Mouse (Mus musculus) adrenal gland, postnatal 36 days (tissue): ENCODE measurements around the gene Gm4307. TPM values are rescaled to one million over a fixed set of nuclear protein-coding genes. Genes with fewer than 3 reads are reported as not detected.
"Not testable (repeated sequence)": the region's sequence is repeated elsewhere in the genome, so short reads cannot be mapped to it uniquely, and the experiment has no call there.

Source experiments
- DNase-seq, 2 experiments: peaks; one replicate each; pipeline ENCODE4 v3.0.0; 2021; ENCODE audit warnings: mixed read lengths in 1 of 2
- long read RNA-seq, 2 experiments: library from polyadenylated mRNA; stranded (forward); transcript quantifications; one replicate each; pipeline ENCODE4 v2.0.0; 2021; ENCODE audit warnings: borderline sequencing depth in 2 of 2
- total RNA-seq, 2 experiments: library from RNA; stranded (reverse); gene quantifications; 2 replicates each; pipeline ENCODE4 v1.2.3; 2021

Gm4307 gene
- not detected for total RNA-seq
- long read RNA-seq, experiment 1 = 0 reads
- long read RNA-seq, experiment 2 = 0 reads

DNA sequence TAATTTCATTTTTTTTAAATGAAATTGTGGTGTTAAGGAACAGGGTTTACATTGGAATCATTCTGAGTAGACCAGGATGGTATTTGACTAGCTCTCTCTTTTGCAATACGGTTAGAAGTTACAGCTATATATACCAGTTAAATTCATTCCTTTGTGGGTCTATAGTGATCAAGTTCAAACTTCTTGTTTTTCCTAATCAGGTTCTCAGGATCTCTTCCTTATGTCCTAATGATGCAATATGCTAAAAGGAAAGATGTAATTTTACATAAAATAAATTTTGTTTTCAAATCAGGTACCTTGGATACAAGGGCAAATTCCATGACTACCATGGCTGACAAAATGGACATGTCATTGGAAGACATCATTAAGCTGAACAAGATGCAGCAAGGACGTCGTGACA is at the start of gene Gm4307:
Gene Gm4307 (plus strand): TSS at position 301 of the 400 bp plus-strand sequence.
- DNase-seq = not testable (repeated sequence)

DNA sequence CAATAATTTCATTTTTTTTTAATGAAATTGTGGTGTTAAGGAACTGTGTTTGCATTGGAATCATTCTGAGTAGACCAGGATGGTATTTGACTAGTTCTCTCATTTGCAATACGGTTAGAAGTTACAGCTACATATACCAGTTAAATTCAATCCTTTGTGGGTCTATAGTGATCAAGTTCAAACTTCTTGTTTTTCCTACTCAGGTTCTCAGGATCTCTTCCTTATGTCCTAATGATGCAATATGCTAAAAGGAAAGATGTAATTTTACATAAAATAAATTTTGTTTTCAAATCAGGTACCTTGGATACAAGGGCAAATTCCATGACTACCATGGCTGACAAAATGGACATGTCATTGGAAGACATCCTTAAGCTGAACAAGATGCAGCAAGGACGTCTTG is 25.8 kb upstream of the Gm4307 start, which contains the start of gene Gm4301:
Gene Gm4301 (plus strand): TSS at position 301 of the 400 bp plus-strand sequence.
- DNase-seq = not testable (repeated sequence)

DNA sequence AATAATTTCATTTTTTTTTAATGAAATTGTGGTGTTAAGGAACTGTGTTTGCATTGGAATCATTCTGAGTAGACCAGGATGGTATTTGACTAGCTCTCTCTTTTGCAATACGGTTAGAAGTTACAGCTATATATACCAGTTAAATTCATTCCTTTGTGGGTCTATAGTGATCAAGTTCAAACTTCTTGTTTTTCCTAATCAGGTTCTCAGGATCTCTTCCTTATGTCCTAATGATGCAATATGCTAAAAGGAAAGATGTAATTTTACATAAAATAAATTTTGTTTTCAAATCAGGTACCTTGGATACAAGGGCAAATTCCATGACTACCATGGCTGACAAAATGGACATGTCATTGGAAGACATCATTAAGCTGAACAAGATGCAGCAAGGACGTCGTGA is 20.6 kb upstream of the Gm4307 start, which contains the start of gene Gm4302:
Gene Gm4302 (plus strand): TSS at position 301 of the 400 bp plus-strand sequence.
- DNase-seq = not testable (repeated sequence)

DNA sequence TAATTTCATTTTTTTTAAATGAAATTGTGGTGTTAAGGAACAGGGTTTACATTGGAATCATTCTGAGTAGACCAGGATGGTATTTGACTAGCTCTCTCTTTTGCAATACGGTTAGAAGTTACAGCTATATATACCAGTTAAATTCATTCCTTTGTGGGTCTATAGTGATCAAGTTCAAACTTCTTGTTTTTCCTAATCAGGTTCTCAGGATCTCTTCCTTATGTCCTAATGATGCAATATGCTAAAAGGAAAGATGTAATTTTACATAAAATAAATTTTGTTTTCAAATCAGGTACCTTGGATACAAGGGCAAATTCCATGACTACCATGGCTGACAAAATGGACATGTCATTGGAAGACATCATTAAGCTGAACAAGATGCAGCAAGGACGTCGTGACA is 15.5 kb upstream of the Gm4307 start, which contains the start of gene Gm4303:
Gene Gm4303 (plus strand): TSS at position 301 of the 400 bp plus-strand sequence.
- DNase-seq = not testable (repeated sequence)

DNA sequence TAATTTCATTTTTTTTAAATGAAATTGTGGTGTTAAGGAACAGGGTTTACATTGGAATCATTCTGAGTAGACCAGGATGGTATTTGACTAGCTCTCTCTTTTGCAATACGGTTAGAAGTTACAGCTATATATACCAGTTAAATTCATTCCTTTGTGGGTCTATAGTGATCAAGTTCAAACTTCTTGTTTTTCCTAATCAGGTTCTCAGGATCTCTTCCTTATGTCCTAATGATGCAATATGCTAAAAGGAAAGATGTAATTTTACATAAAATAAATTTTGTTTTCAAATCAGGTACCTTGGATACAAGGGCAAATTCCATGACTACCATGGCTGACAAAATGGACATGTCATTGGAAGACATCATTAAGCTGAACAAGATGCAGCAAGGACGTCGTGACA is 10.3 kb upstream of the Gm4307 start, which contains the start of gene Gm4305:
Gene Gm4305 (plus strand): TSS at position 301 of the 400 bp plus-strand sequence.
- not testable (repeated sequence) for DNase-seq

DNA sequence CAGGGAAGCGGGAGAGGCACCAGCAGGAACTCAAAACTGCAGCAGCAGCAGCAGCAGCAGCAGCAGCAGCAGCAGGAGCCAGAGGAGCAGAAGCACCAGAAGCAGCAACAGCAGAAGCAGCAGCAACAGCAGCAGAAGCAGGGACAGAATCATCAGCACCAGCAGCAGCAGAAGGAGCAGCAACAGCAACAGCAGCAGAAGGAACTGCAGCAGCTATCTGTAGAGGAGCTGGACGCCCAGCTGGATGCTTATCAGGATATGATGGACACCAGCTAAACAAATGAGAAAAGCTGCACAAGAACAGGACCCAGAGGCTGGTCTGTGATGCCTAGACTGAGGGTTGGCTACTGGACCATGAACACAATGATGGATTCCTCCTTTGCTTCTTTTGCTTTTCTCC is 4.3 kb upstream of the Gm4307 start:
- not testable (repeated sequence) for DNase-seq

DNA sequence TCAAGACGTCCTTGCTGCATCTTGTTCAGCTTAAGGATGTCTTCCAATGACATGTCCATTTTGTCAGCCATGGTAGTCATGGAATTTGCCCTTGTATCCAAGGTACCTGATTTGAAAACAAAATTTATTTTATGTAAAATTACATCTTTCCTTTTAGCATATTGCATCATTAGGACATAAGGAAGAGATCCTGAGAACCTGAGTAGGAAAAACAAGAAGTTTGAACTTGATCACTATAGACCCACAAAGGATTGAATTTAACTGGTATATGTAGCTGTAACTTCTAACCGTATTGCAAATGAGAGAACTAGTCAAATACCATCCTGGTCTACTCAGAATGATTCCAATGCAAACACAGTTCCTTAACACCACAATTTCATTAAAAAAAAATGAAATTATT is 21.3 kb downstream of the Gm4307 start, which contains the start of gene Gm4312:
Gene Gm4312 (minus strand): TSS at position 101 of the 400 bp plus-strand sequence.
- DNase-seq = not testable (repeated sequence)

DNA sequence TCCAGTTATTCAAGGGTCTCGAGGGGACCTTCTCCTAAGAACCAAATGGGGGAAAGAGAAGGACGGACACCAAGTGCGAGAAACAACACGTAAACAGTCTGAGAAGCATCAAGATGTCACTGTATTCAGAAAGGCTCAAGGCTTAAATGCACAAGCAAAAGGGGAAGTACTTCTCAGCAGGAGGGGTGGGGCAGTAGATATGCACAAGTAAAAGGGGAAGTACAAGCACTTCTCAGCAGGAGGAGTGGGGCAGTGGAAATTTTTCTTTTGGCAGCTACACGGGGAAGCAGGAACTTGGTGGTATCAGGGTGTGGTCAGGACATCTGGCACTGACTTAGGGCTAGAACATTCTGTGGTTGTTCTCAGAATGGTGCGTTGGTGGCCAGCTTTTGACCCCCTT is 41.2 kb downstream of the Gm4307 start:
- not testable (repeated sequence) for DNase-seq

Other genes starting within 250 kb of the Gm4307 start
- gene Gm4301, start 25.7 kb upstream of the Gm4307 start, total RNA-seq = not detected
- gene Gm4302, start 20.5 kb upstream of the Gm4307 start, total RNA-seq = not detected
- not detected for gene Gm4303, start 15.4 kb upstream of the Gm4307 start, total RNA-seq
- not detected for gene Gm4305, start 10.2 kb upstream of the Gm4307 start, total RNA-seq
- not detected for gene Gm4312, start 21.2 kb downstream of the Gm4307 start, total RNA-seq
- gene Tmtc3, start 126.0 kb downstream of the Gm4307 start, total RNA-seq = 10 to 100 TPM; 24.4 to 25.8 TPM
- gene Cep290, start 126.2 kb downstream of the Gm4307 start, total RNA-seq = 10 to 100 TPM; 10.7 to 11.0 TPM
- 10 to 100 TPM in 1 of 2 experiments, 1 to 10 TPM in 1; 8.8 to 15.4 TPM for gene 4930430F08Rik, start 229.1 kb downstream of the Gm4307 start, total RNA-seq
- gene 1700017N19Rik, start 229.1 kb downstream of the Gm4307 start, total RNA-seq = not detected